Mouse (Mus musculus) E14TG2a.4 (cell line): Measurements from ENCODE around the gene Ldlrad3.

Source experiments
- H3K27me3 ChIP-seq: 2 replicates; pipeline ENCODE4 v1.6.1; 2014; ENCODE audit warnings: low read length, control low read depth; ENCODE audit not compliant: insufficient read depth
- H3K36me3 ChIP-seq: 2 replicates; pipeline ENCODE4 v1.6.1; 2014; ENCODE audit warnings: low read length, control low read depth; ENCODE audit not compliant: insufficient read depth
- H3K4me1 ChIP-seq: replicated peaks from 2 replicates; pipeline ENCODE4 v1.6.1; 2014; ENCODE audit warnings: low read depth, low read length, control low read depth
- H3K4me3 ChIP-seq: replicated peaks from 2 replicates; pipeline ENCODE4 v1.5.1; 2014; ENCODE audit warnings: mild to moderate bottlenecking, low read length
- H3K9me3 ChIP-seq: 2 replicates; pipeline ENCODE4 v1.6.1; 2014; ENCODE audit warnings: low read length, control low read depth
- CTCF ChIP-seq: conservative IDR thresholded peaks from 2 replicates; pipeline ENCODE4 v1.5.1; 2014; ENCODE audit warnings: low read length
- NANOG ChIP-seq: IDR thresholded peaks from 2 replicates; pipeline ENCODE4 v1.6.1; 2014; ENCODE audit warnings: borderline replicate concordance, low read length, mixed read lengths
- POU5F1 ChIP-seq: IDR thresholded peaks from 2 replicates; pipeline ENCODE4 v1.6.1; 2014; ENCODE audit warnings: low read length, borderline replicate concordance

Gene Ldlrad3

GRCm38 (mm10) chr2:102154771-102155211, 31.4 kb downstream of the Ldlrad3 start:
- TF ChIP-seq NANOG (no peak), POU5F1 (no peak), CTCF (no peak)
- Histone ChIP-seq H3K9me3 (no peaks in the 10 kb centered on the region), H3K4me1 (peaks cover 80% of the 10 kb centered on the region), H3K36me3 (peaks cover 5% of the 10 kb centered on the region; the same call in 1 of the 2 replicates), H3K4me3 (no peak overlapping the region), H3K27me3 (no peaks in the 10 kb centered on the region)

GRCm38 (mm10) chr2:102154328-102154727, 31.9 kb downstream of the Ldlrad3 start:
- Histone ChIP-seq H3K4me1 (peaks cover 84% of the 10 kb centered on the region), H3K9me3 (no peaks in the 10 kb centered on the region), H3K4me3 (no peak overlapping the region), H3K27me3 (no peaks in the 10 kb centered on the region), H3K36me3 (peaks cover 5% of the 10 kb centered on the region; the same call in 1 of the 2 replicates)
- TF ChIP-seq NANOG (no peak), CTCF (no peak), POU5F1 (no peak)

- Histone ChIP-seq H3K36me3 (peaks cover under 1% of the 10 kb centered on the region; the same call in 1 of the 2 replicates), H3K4me1 (peaks cover 88% of the 10 kb centered on the region), H3K9me3 (no peaks in the 10 kb centered on the region), H3K27me3 (no peaks in the 10 kb centered on the region), H3K4me3 (no peak overlapping the region)
- TF ChIP-seq NANOG (no peak), POU5F1 (no peak), CTCF (no peak)
Observed at GRCm38 (mm10) chr2:102153516-102153915, 32.7 kb downstream of the Ldlrad3 start.

- Histone ChIP-seq H3K4me1 (peaks cover 95% of the 10 kb centered on the region), H3K27me3 (no peaks in the 10 kb centered on the region), H3K9me3 (no peaks in the 10 kb centered on the region), H3K4me3 (no peak overlapping the region; the same call in 1 of the 2 replicates), H3K36me3 (no peaks in the 10 kb centered on the region)
- TF ChIP-seq NANOG (no peak), POU5F1 (no peak), CTCF (no peak)
Observed at GRCm38 (mm10) chr2:102152851-102153250, 33.3 kb downstream of the Ldlrad3 start.

- Histone ChIP-seq H3K4me3 (no peak overlapping the region), H3K9me3 (no peaks in the 10 kb centered on the region), H3K27me3 (no peaks in the 10 kb centered on the region), H3K4me1 (peaks cover 97% of the 10 kb centered on the region), H3K36me3 (no peaks in the 10 kb centered on the region)
- no peak for TF ChIP-seq POU5F1
- TF ChIP-seq CTCF: no peak
- TF ChIP-seq NANOG: no peak
Observed at GRCm38 (mm10) chr2:102149058-102149457, 37.1 kb downstream of the Ldlrad3 start.

GRCm38 (mm10) chr2:102148093-102148492, 38.1 kb downstream of the Ldlrad3 start:
- no peaks in the 10 kb centered on the region for H3K9me3 ChIP-seq
- no peak overlapping the region for H3K4me3 ChIP-seq
- no peaks in the 10 kb centered on the region for H3K27me3 ChIP-seq
- H3K4me1 ChIP-seq: peaks cover 95% of the 10 kb centered on the region
- no peaks in the 10 kb centered on the region for H3K36me3 ChIP-seq
- TF ChIP-seq NANOG (no peak), POU5F1 (no peak), CTCF (no peak)

- no peak overlapping the region for H3K4me3 ChIP-seq
- H3K36me3 ChIP-seq: no peaks in the 10 kb centered on the region
- TF ChIP-seq NANOG (no peak), CTCF (no peak), POU5F1 (no peak)
- no peaks in the 10 kb centered on the region for H3K27me3 ChIP-seq
- peaks cover 95% of the 10 kb centered on the region for H3K4me1 ChIP-seq
- H3K9me3 ChIP-seq: no peaks in the 10 kb centered on the region
Observed at GRCm38 (mm10) chr2:102147561-102147960, 38.6 kb downstream of the Ldlrad3 start.

- H3K4me3 ChIP-seq: no peak overlapping the region
- no peaks in the 10 kb centered on the region for H3K9me3 ChIP-seq
- H3K27me3 ChIP-seq: no peaks in the 10 kb centered on the region
- no peak for TF ChIP-seq CTCF
- TF ChIP-seq POU5F1: no peak
- TF ChIP-seq NANOG: no peak
- peaks cover 94% of the 10 kb centered on the region for H3K4me1 ChIP-seq
- H3K36me3 ChIP-seq: no peaks in the 10 kb centered on the region
Observed at GRCm38 (mm10) chr2:102146386-102146785, 39.8 kb downstream of the Ldlrad3 start.

- TF ChIP-seq POU5F1: no peak
- no peak for TF ChIP-seq NANOG
- TF ChIP-seq CTCF: no peak
- Histone ChIP-seq H3K27me3 (no peaks in the 10 kb centered on the region), H3K4me3 (no peak overlapping the region), H3K4me1 (peaks cover 89% of the 10 kb centered on the region), H3K36me3 (no peaks in the 10 kb centered on the region), H3K9me3 (no peaks in the 10 kb centered on the region)
Observed at GRCm38 (mm10) chr2:102145036-102145435, 41.1 kb downstream of the Ldlrad3 start.
